Mouse (Mus musculus) liver, postnatal 0 days (tissue): ENCODE data around the gene Sncb. TPM values are rescaled to one million over a fixed set of nuclear protein-coding genes. Genes with fewer than 3 reads are reported as not detected.
A peak's percentile ranks its signal among the peaks of the same experiment; 100 is the strongest.

Experiments
- ATAC-seq: fragments of 200-750 bp; cut with Nextera tagmentation; 2 replicates; pipeline ENCODE4 v1.8.0; 2017; ENCODE audit warnings: mild to moderate bottlenecking, moderate library complexity
- DNase-seq: peaks from one replicate; pipeline ENCODE4 v3.0.0-alpha.2; 2016
- H3K27ac ChIP-seq: fragments of 300-500 bp; sonication (generic); 2 replicates; pipeline ENCODE4 v1.5.1; 2014; ENCODE audit warnings: antibody characterized with exemption, moderate library complexity, mild to moderate bottlenecking, low read depth
- H3K27me3 ChIP-seq: fragments of 300-500 bp; sonication (generic); 2 replicates; pipeline ENCODE4 v1.6.1; 2014; ENCODE audit warnings: low read length, control low read depth, mixed read lengths; ENCODE audit not compliant: insufficient read depth
- H3K36me3 ChIP-seq: fragments of 300-500 bp; sonication (generic); replicated peaks from 2 replicates; pipeline ENCODE4 v1.6.1; 2014; ENCODE audit warnings: mild to moderate bottlenecking, control low read depth, low read length, moderate library complexity, mixed read lengths; ENCODE audit not compliant: insufficient read depth
- H3K4me1 ChIP-seq: fragments of 300-500 bp; sonication (generic); 2 replicates; pipeline ENCODE4 v1.6.1; 2014; ENCODE audit warnings: antibody characterized with exemption, mild to moderate bottlenecking, control low read depth; ENCODE audit not compliant: insufficient read depth
- H3K4me2 ChIP-seq: fragments of 300-500 bp; sonication (generic); 2 replicates; pipeline ENCODE4 v1.6.1; 2014; ENCODE audit warnings: low read depth, mild to moderate bottlenecking, low read length, moderate library complexity, mixed read lengths
- H3K4me3 ChIP-seq: fragments of 300-500 bp; sonication (generic); 2 replicates; pipeline ENCODE4 v1.5.1; 2014; ENCODE audit warnings: low read depth, low read length
- H3K9ac ChIP-seq: fragments of 300-500 bp; sonication (generic); replicated peaks from 2 replicates; pipeline ENCODE4 v1.6.1; 2014; ENCODE audit warnings: mild to moderate bottlenecking, moderate library complexity
- H3K9me3 ChIP-seq: fragments of 300-500 bp; sonication (generic); 2 replicates; pipeline ENCODE4 v1.6.1; 2016; ENCODE audit warnings: mild to moderate bottlenecking, control low read depth, low read length, mixed read lengths
- CTCF ChIP-seq: sonication (generic); IDR thresholded peaks from 2 replicates; pipeline ENCODE4 v1.5.1; 2016; ENCODE audit warnings: antibody characterized with exemption, low read depth
- EP300 ChIP-seq: IDR thresholded peaks from 2 replicates; pipeline ENCODE4 v1.6.1; 2016; ENCODE audit warnings: antibody characterized with exemption, low read depth, mild to moderate bottlenecking
- WGBS: fragments of 180-500 bp; shearing (Covaris S2); extraction: QIAGEN DNeasy Blood & Tissue Kit; methylation state at CpG from one replicate; pipeline ENCODE4 v1.1.7; 2014; ENCODE audit not compliant: insufficient replicate concordance; 5-methylcytosine and 5-hydroxymethylcytosine counted together
- polyA plus RNA-seq: library from polyadenylated mRNA; unstranded; fragments of >200 nt; fragmentation: Nextera tagmentation; extraction: Ambion mirVana; gene quantifications from 2 replicates; pipeline ENCODE4 v1.2.1, GENCODE M21; 2015

Sncb gene
- polyA plus RNA-seq, 1 experiment from 2014 or later, result not detected

DNA sequence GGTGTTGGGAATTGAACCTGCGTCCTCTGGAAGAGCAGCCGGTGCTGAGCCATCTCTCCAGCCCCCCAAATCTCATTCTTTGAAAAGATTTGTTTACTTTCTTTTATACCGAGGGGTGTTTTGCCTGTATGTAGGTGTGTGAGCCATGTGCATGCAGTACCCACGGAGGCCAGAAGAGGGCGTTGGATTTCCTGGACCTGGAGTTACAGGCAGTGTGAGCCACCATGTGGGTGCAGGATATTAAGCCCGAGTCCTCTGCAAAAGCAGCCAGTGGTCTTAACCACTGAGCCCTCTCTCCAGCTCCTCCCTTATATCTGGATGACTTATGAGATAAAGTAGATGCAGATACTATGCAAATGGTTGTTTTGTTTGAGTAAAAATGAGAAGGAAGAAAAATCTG, 36.6 kb upstream of the Sncb start:
- Histone ChIP-seq H3K4me3 (no peak overlapping the region), H3K36me3 (no peaks in the 10 kb centered on the region), H3K4me2 (no peak overlapping the region), H3K27me3 (peaks cover 10% of the 10 kb centered on the region; the same call in 1 of the 2 replicates), H3K9me3 (no peaks in the 10 kb centered on the region), H3K9ac (no peak overlapping the region), H3K27ac (no peak overlapping the region), H3K4me1 (no peaks in the 10 kb centered on the region)
- TF ChIP-seq EP300 (no peak), CTCF (peak; percentile 42)
- 70% methylated on average over 6 of the region's 6 CpGs for WGBS
- DNase-seq, result no peak
- ATAC-seq, result no peak

GRCm38 (mm10) chr13:54800206-54800605, 33.8 kb upstream of the Sncb start:
- WGBS, result 65% methylated on average over 4 of the region's 4 CpGs
- Histone ChIP-seq H3K27me3 (0 out of 2 replicates have a peak, but pooled peaks cover 5% of the 10 kb centered on the region), H3K4me1 (no peaks in the 10 kb centered on the region), H3K4me2 (no peak overlapping the region), H3K9ac (no peak overlapping the region), H3K9me3 (no peaks in the 10 kb centered on the region), H3K36me3 (no peaks in the 10 kb centered on the region), H3K4me3 (no peak overlapping the region), H3K27ac (no peak overlapping the region)
- no peak for DNase-seq
- TF ChIP-seq EP300 (no peak), CTCF (no peak)
- no peak for ATAC-seq

DNA sequence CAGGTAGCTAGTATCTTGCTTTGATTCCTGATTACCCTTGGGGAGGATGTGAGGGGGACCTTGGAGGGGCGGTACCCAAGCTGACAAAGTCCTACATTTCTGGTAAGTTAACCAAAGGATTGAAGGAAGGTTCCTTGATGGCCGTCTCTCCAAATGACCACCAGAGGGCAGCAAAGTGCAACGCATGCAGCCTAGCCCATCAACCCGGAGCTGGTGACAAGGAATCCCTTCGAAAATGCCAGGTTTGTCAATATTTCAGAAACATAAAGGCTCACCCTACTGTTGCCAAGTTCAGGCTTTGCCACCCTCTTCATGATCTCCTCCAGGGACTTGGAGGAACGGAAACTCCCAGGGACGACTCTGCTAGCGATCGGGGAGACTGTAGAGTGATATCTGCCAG, 33.3 kb upstream of the Sncb start:
- no peak overlapping the region for H3K27ac ChIP-seq
- DNase-seq, result peak; percentile 77
- H3K36me3 ChIP-seq, result no peaks in the 10 kb centered on the region
- no peak overlapping the region for H3K9ac ChIP-seq
- ATAC-seq, result no peak
- H3K27me3 ChIP-seq, result 0 out of 2 replicates have a peak, but pooled peaks cover 3% of the 10 kb centered on the region
- no peak overlapping the region for H3K4me3 ChIP-seq
- TF ChIP-seq CTCF (peak; percentile 95), EP300 (no peak)
- H3K4me2 ChIP-seq, result no peak overlapping the region
- H3K4me1 ChIP-seq, result no peaks in the 10 kb centered on the region
- H3K9me3 ChIP-seq, result no peaks in the 10 kb centered on the region
- WGBS, result 16% methylated on average over 9 of the region's 9 CpGs

- Histone ChIP-seq H3K27me3 (0 out of 2 replicates have a peak, but pooled peaks cover 3% of the 10 kb centered on the region), H3K36me3 (no peaks in the 10 kb centered on the region), H3K9ac (no peak overlapping the region), H3K9me3 (no peaks in the 10 kb centered on the region), H3K4me1 (no peaks in the 10 kb centered on the region), H3K27ac (no peak overlapping the region), H3K4me3 (no peak overlapping the region), H3K4me2 (no peak overlapping the region)
- no peak for ATAC-seq
- no peak for DNase-seq
- TF ChIP-seq CTCF (no peak), EP300 (no peak)
- 66% methylated on average over 10 of the region's 10 CpGs for WGBS
Observed at GRCm38 (mm10) chr13:54798740-54799139, 32.3 kb upstream of the Sncb start.

GRCm38 (mm10) chr13:54797861-54798643, 31.7 kb upstream of the Sncb start:
- 69% methylated on average over 16 of the region's 16 CpGs for WGBS
- ATAC-seq (no peak), DNase-seq (no peak)
- Histone ChIP-seq H3K9ac (no peak overlapping the region), H3K27ac (no peak overlapping the region), H3K4me3 (no peak overlapping the region), H3K4me1 (no peaks in the 10 kb centered on the region), H3K27me3 (0 out of 2 replicates have a peak, but pooled peaks cover 3% of the 10 kb centered on the region), H3K36me3 (no peaks in the 10 kb centered on the region), H3K4me2 (no peak overlapping the region), H3K9me3 (no peaks in the 10 kb centered on the region)
- TF ChIP-seq CTCF (no peak), EP300 (no peak)

GRCm38 (mm10) chr13:54797356-54797755, 31.0 kb upstream of the Sncb start:
- H3K4me2 ChIP-seq, result no peak overlapping the region
- TF ChIP-seq EP300 (no peak), CTCF (peak; percentile 94)
- DNase-seq (no peak), ATAC-seq (no peak)
- no peaks in the 10 kb centered on the region for H3K4me1 ChIP-seq
- WGBS, result 37% methylated on average over 4 of the region's 4 CpGs
- H3K9me3 ChIP-seq, result no peaks in the 10 kb centered on the region
- H3K27me3 ChIP-seq, result 0 out of 2 replicates have a peak, but pooled peaks cover 5% of the 10 kb centered on the region
- no peaks in the 10 kb centered on the region for H3K36me3 ChIP-seq
- H3K9ac ChIP-seq, result no peak overlapping the region
- no peak overlapping the region for H3K4me3 ChIP-seq
- H3K27ac ChIP-seq, result no peak overlapping the region
